ENCODE assay signal across 8 mouse cellular contexts in the genomic region with DNA sequence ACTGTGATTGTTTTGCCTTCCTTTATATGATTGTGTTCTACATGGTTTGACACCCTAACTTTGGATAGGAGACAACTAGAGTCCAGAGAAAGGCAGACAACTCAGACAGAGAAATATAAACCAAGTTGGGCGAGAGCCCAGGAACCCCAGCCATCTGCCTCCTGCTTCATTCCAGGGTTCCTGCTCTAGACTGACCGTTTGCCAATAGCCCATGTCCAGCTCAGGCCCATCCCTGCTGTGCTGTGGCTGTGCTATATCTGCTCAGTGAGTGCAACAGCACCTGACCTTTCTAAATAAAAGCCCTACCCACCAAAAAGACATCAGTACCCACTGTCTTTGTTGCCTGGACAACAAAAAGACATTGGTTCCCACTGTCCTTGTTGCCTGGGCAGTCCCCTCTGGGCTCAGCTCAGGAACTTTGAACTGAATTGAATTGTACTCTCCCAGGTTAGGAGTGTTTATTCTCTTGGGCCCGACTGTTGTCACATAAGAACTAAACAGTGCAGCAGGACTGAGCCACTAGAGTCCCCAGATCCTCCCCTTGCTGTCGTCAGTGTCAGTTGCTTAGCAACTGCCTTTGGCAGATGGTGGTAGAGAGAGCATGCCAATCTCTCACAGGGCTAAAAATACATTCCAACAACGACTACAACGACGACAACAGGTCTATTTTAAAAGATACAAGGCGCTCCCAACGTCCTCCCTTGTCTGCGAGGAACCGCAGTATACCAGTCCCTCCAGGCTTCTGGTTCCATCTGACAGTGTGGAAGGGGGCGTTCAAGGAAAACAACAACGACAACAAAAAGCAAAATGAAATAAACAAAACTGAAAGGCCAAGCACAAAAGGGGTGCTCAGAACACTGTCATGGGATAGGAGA. TPM values are rescaled to one million over a fixed set of nuclear protein-coding genes. Genes with fewer than 3 reads are reported as not detected.
DNase-seq lines count a peak whose midpoint lies in the region; ATAC-seq and TF ChIP-seq lines count a peak whose summit lies in the region.
"Had no signal": no experiment of that assay in that cellular context is flagged by ENCODE, and none has a peak within 500 bp of the region (broad histone marks: within the 10 kb centered on the region; RNA-seq: fewer than 3 reads in every experiment).

No protein-coding gene starts in this region.

- ATAC-seq in hindbrain, embryonic 13.5 days (ENCODE audit: low FRiP score), result peak; percentile 84
- ATAC-seq in lung, embryonic 14.5 days (ENCODE audit: insufficient read depth), result peak; percentile 62; the same call in 1 of the 2 replicates

- H3K4me1 ChIP-seq in hindbrain, embryonic 13.5 days (replicated peaks), result peaks cover 50% of the 10 kb centered on the region
- peaks cover 4% of the 10 kb centered on the region for H3K4me1 ChIP-seq in lung, embryonic 14.5 days (ENCODE audit: insufficient read depth)

- no peak overlapping the region for H3K9ac ChIP-seq in hindbrain, embryonic 13.5 days
- no peak overlapping the region for H3K9ac ChIP-seq in lung, embryonic 14.5 days

- H3K4me2 ChIP-seq in hindbrain, embryonic 13.5 days, result peak overlapping the region; percentile 31
- H3K4me2 ChIP-seq in lung, embryonic 14.5 days, result no peak overlapping the region

- H3K27me3 ChIP-seq in hindbrain, embryonic 13.5 days, result no peaks in the 10 kb centered on the region
- no peaks in the 10 kb centered on the region for H3K27me3 ChIP-seq in lung, embryonic 14.5 days (ENCODE audit: insufficient read depth, low read length)

- peak overlapping the region; percentile 55 for H3K4me3 ChIP-seq in gastrocnemius, adult 2 months
- no peak overlapping the region for H3K4me3 ChIP-seq in hindbrain, embryonic 13.5 days
- no peak overlapping the region for H3K4me3 ChIP-seq in lung, embryonic 14.5 days (ENCODE audit: low read depth, low read length)

- WGBS in hindbrain, embryonic 13.5 days, result 26% methylated on average over 13 of the region's 13 CpGs
- 44% methylated on average over 13 of the region's 13 CpGs for whole genome bisulfite sequencing in lung, embryonic 14.5 days

- TF ChIP-seq CTCF in gastrocnemius, adult 2 months (IDR thresholded peaks at IDR 0.05), result no peak
- no peak for TF ChIP-seq CTCF in lung, embryonic 14.5 days (IDR thresholded peaks at IDR 0.05; ENCODE audit: low read depth)

- H3K9me3 ChIP-seq in hindbrain, embryonic 13.5 days, result peaks cover 7% of the 10 kb centered on the region
- H3K9me3 ChIP-seq in lung, embryonic 14.5 days (ENCODE audit: low read depth, low read length), result 0 out of 2 replicates have a peak, but pooled peaks cover 6% of the 10 kb centered on the region

- peak; percentile 59 for DNase-seq in adrenal gland, postnatal 14 days
- DNase-seq in cerebellum, adult 9-10 months, result peak; percentile 98
- peak; percentile 77 for DNase-seq in gastrocnemius, adult 2 months
- peak; percentile 64 for DNase-seq in lung, embryonic 14.5 days
- peak; percentile 52 for DNase-seq in retina, postnatal 7 days (ENCODE audit: low read depth, low spot score)
- no peak for DNase-seq in thymus, adult 18-20 months

- intact Hi-C loops in gastrocnemius, adult 2 months (cut with DNase I), result loop anchor here (1.0 kb wide), 1 partner anchor 23 kb away; no protein-coding TSS in a partner anchor

- H3K27ac ChIP-seq in gastrocnemius, adult 2 months, result peak overlapping the region; percentile 95
- H3K27ac ChIP-seq in hindbrain, embryonic 13.5 days, result peak overlapping the region; percentile 85
- peak overlapping the region; percentile 7; the same call in 1 of the 2 replicates for H3K27ac ChIP-seq in lung, embryonic 14.5 days (ENCODE audit: low read depth)
- H3K27ac ChIP-seq: kidney, postnatal 0 days had no signal

- H3K36me3 ChIP-seq in hindbrain, embryonic 13.5 days, result no peaks in the 10 kb centered on the region
- H3K36me3 ChIP-seq in lung, embryonic 14.5 days (ENCODE audit: insufficient read depth), result no peaks in the 10 kb centered on the region

RNA-seq across cellular contexts. Expression of a gene that starts 33.9 kb away (rescaled TPM):
- not detected in 2 replicates for total RNA-seq in adrenal gland, postnatal 14 days (2021)
- under 1 TPM; 0.42 to 0.71 TPM for total RNA-seq in gastrocnemius, adult 2 months (2021)
- polyA plus RNA-seq in hindbrain, embryonic 13.5 days (2015; fragmentation: Nextera tagmentation; extraction: Ambion mirVana), result 0.45 and 0.49 TPM in 2 replicates
- not detected in 2 replicates for polyA plus RNA-seq in lung, embryonic 14.5 days (2014; fragmentation: Nextera tagmentation; extraction: Ambion mirVana)

Comparison
In these comparisons a context has a peak if more than half of its experiments do, and no peak if none do; other contexts are left out.
1. DNase-seq: peak in adrenal gland, postnatal 14 days (single experiment), cerebellum, adult 9-10 months (single experiment), gastrocnemius, adult 2 months (single experiment), lung, embryonic 14.5 days (single experiment) and retina, postnatal 7 days (single experiment); none in thymus, adult 18-20 months (0 of 2).
2. H3K27ac ChIP-seq: peak in every context shown above with its lines; median percentile 95 in gastrocnemius, adult 2 months; 85 in hindbrain, embryonic 13.5 days; 7 in lung, embryonic 14.5 days.